Mouse (Mus musculus) adrenal gland, postnatal 10 days (tissue): Measurements from ENCODE around the gene Ptk6. TPM values are rescaled to one million over a fixed set of nuclear protein-coding genes. Genes with fewer than 3 reads are reported as not detected.

ENCODE experiments used
- DNase-seq: peaks from one replicate; pipeline ENCODE4 v3.0.0; 2021; ENCODE audit warnings: mixed read lengths
- total RNA-seq, 2 experiments: library from RNA; stranded (reverse); gene quantifications; 2 replicates each; pipeline ENCODE4 v1.2.3; 2021

The Ptk6 gene
- total RNA-seq, 2 experiments from 2014 or later, result 0.06 to 0.12 TPM

DNA sequence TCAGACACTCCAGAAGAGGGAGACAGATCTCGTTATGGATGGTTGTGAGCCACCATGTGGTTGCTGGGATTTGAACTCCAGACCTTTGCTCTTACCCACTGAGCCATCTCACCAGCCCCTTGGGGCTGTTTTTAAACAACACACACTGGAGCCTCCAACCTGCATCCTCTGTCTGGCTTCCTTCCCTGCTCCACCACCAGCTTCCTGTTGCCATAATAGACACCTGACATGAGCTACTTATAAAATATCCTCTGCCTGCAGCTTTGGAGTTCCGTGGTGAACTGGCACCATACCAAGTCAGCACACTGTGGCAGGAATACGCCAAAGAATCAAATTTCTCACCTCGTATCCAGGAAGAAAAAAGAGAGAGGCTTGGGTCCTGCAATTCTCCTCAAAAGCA lies 41.8 kb downstream of the Ptk6 start:
- no peak for DNase-seq

DNA sequence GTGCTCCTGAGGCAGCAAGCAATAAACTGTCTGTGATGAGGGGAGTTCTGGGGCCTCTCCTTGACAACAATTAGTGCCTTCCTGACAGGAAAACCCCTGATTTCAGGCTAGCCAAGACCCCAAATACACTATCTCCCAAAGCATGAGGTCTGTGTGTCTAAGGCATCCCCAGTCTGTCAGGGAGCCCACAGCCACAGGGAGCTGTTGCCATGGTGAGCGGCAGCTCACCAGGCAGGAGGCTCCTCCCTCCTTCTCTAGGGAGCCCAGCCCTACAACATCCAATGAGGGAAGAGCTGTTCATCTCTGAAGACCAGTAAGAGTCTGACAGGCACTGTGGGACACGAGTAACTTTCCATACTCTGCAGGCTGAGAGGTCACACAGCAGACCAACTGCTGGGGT lies 42.8 kb downstream of the Ptk6 start:
- no peak for DNase-seq

- no peak for DNase-seq
These were observed 43.5 kb downstream of the Ptk6 start for GRCm38 (mm10) chr2:181159091-181159514.

GRCm38 (mm10) chr2:181158471-181158870 lies 44.1 kb downstream of the Ptk6 start:
- DNase-seq, result no peak

DNA sequence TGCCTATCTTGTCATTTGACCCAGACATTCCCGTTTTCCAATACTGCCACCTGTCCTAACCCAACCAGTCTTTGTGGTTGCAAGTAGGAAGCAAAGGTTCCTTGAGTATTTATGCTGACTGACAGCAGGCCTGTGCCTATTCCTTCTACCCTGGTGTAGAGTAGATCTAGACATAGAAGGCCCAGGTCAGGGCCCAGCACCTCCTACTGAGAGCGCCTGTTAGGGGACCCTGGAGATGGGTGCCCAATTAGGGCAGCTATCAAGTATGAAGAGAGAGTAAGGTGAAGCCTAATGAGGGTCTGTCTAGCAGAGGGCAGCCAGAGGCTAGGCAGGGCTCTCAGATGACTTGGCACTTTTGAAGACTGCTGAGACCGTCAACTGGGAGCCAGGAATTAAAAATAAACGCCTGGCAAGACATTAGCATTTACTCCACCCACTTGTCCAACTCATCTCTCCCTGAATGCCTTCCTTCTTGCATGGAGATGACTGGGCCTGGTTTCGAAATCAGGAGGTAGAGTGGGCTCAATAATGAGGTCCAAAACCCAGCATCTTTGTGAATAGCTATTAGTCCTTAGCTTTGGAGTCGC lies 44.8 kb downstream of the Ptk6 start:
- DNase-seq, result no peak

GRCm38 (mm10) chr2:181157180-181157579 lies 45.4 kb downstream of the Ptk6 start:
- DNase-seq, result no peak

DNA sequence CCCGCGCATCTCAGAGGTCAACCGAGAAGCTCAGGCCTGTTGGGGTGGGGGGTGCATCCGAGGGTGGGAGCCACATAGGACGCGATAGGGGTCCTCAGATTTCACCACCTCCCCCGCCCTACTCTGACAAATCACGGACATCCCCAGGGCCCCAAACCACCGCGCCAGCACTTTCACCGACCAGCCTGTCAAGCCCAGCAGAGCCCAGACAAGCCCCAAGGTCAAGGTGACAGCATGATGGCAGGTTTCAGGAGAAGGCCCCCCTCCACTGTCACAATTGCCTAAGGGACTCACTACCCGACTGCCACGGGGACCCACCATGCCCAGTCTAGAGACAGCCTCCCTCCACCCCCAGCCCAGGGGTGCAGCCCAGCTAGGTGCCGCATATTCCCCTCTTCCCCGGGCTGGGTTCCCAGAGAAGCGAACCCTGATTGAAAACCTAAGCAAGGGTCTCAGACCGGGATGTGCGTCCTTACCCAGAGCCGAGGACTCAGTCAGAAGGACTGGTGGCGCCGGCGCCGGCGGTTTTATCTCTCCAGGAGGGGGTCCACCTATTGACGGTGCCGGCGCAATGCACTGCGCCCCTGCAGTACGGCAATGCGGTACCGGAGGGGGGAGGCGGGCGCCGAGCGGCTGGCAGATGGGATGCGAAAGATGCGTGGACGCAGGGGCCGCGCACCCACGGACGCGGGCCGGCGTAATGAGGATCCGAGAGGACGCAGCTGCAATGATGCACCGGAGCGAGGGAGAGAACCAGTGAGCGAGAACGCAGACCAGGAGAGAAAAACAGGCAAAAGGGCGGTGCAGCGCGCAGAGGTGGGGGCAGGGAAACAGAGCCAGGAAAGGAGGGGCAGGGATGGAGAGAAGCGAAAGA lies 46.1 kb downstream of the Ptk6 start, which contains the start of gene Eef1a2:
Gene Eef1a2 (minus strand): TSS at position 767 of the 874 bp plus-strand sequence.
- no peak for DNase-seq

DNA sequence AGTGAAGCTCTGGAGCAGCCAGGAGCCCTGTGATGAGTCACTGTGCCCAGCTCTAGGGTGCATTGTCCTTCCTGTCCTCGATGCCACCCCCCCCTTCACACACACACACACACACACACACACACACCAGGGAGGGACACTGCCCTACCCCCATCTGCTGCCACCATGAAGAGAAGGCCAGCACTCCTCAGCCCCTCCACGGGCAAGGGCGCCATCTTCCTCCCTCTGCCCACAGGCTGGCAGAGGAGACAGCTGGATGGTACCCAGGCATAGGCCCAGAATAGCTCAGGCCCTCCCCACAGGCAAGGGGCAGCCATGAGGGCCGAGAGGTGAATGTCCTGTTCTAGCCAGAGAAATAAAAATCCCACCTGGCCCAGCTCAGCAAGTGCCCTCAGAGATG lies 46.8 kb downstream of the Ptk6 start:
- peak; percentile 45 for DNase-seq

DNA sequence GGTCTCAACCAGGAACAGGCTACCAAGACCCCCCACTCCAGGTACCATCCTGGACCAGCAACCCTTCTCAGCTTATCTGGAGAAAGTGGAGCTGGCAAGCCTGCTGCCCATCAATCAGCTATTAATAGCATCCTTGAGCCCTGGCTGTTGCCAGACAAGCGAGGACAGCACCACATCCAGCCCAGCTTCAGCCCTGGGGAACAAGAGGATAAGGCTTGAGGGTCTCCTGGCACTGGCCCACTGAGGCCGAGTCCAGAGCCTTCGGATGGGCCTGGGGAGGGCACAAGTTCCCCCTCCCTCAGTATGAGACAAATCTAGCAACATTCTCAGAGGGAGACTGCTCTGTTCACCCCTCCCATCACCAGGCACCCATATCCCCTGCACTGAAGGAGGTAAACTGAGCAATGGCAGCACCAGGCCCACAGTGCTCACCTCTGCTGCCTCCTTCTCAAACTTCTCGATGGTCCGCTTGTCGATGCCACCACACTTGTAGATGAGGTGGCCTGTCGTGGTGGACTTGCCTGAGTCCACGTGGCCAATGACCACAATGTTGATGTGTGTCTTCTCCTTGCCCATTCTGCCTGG lies 47.7 kb downstream of the Ptk6 start:
- DNase-seq, result no peak

DNA sequence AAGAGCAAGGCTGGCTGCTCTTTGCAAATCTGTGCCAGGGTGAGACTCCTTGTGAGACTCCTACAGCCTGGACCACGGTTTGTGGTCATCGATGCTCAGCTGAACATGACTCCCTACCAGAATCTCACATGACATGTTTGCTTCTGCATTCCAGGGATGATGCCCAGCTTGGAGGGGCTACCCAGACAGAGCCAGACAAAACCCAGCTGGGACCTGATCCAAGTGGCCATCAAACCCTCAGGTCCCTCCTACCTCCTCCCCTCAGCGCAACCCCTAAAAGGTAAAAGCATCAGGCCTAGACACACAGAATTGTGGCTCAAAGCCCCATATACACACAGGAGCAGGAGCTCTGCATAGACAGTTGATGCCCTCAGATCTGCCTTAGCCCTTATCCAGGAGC lies 48.2 kb downstream of the Ptk6 start:
- no peak for DNase-seq

DNA sequence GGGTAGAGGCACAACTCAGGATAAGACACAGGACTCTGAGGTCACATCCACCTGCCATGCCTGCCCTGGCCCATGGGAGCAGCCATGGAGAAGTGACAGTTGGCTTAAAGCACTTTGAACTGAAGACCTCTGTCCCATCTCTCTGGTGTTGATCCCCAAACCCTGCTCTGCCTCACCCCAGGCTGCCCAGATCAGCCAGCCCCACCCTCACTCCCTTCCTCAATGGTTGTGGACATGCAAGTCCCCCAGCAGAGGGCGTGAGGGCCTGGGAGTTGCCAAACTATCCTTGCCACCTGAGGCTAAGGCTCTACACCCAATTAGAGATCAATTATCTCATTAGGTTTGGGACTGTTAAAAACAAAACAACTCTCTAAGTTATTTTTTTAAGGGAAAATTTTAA lies 48.8 kb downstream of the Ptk6 start:
- no peak for DNase-seq

DNA sequence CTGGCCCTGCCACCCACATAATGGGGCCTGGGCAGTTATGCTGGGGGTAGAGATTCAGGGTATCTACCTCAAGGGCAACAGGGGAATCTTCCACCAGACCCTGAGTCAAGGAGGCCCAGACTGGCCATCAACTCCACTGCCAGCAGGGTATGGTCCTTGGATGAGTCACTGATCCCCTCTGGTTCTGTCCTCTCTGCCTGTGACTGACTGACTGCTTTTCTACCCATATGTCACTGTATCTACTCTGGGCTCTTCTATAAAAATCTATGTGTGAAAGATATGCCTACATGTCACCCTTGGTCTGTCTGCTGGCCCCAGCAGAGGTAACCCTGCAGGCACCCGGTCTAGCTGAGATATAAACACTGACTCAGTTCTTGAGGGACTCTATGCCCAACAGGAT lies 49.5 kb downstream of the Ptk6 start:
- no peak for DNase-seq

GRCm38 (mm10) chr2:181152701-181153100 lies 49.9 kb downstream of the Ptk6 start:
- no peak for DNase-seq

- no peak for DNase-seq
These were observed 52.3 kb downstream of the Ptk6 start for GRCm38 (mm10) chr2:181150281-181150680.

- DNase-seq, result no peak
These were observed 54.2 kb downstream of the Ptk6 start for GRCm38 (mm10) chr2:181148318-181148955.

GRCm38 (mm10) chr2:181147546-181148317 lies 54.9 kb downstream of the Ptk6 start:
- no peak for DNase-seq

GRCm38 (mm10) chr2:181146976-181147545 lies 55.5 kb downstream of the Ptk6 start:
- DNase-seq, result no peak

DNA sequence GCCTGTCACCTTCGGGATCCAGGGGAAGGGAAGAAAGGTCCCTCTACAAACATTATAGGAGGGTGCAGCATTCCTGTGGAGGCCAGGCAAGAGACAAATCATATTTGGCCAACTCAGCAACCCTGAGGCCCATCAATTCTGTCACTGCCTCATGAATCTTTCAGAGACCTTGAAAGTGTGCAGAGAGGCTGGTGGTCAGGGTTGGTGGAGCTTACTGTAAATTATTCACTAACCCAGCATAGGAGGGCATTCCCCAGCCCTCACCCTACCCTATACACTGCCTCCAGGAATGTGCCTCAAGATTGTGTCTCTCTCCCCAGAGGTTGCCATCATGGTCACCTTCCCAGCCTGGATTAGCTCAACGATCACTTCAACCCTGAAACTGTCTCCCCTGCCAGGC lies 57.9 kb downstream of the Ptk6 start:
- no peak for DNase-seq
